Mouse (Mus musculus) fat pad, adult 2 months (tissue): ENCODE results near the gene Gm3239.
"Not testable (repeated sequence)": the region's sequence is repeated elsewhere in the genome, so short reads cannot be mapped to it uniquely, and the experiment has no call there.

ENCODE experiments used
- DNase-seq: peaks from one replicate; pipeline ENCODE4 v3.0.0-alpha.2; 2011; ENCODE audit warnings: low read depth, low spot score; ENCODE audit errors: extremely low read depth

Gm3239 gene

DNA sequence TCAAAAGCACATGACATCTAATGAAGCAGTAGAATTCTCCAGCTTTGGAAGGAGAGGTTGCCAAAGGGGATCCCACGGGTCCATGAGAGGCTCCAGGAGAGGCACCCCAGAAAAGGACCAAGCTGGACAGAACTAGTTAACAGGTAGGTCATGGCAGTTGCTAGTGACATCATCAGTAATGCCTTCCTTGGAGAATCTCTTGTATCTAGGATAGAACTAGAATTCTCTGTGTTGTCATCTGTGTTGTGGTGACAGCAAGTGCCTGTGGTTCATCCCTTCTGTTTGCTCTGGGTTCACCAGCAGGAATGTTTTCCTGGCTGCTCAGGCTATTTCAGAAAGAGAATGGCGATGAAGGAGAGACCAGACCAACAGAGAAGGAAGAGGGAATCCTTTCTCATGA, at the start of gene Gm3239:
TSS of gene Gm3239 (plus strand) at position 301 of the 400 bp plus-strand sequence.
- not testable (repeated sequence) for DNase-seq

DNA sequence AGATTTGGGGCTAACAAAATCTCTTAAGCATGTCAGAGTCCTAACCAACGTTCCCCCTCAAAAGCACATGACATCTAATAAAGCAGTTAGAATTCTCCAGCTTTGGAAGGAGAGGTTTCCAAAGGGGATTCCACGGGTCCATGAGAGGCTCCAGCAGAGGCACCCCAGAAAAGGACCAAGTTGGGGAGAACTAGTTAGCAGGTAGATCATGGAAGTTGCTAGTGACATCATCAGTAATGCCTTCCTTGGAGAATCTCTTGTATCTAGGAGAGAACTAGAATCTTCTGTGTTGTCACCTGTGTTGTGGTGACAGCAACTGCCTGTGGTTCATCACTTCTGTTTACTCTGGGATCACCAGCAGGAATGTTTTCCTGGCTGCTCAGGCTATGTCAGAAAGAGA, 31.9 kb upstream of the Gm3239 start, which contains the start of gene Gm8159:
TSS of gene Gm8159 (plus strand) at position 301 of the 400 bp plus-strand sequence.
- not testable (repeated sequence) for DNase-seq

GRCm38 (mm10) chr14:4649309-4649708, 14.7 kb upstream of the Gm3239 start:
- DNase-seq = not testable (repeated sequence)

DNA sequence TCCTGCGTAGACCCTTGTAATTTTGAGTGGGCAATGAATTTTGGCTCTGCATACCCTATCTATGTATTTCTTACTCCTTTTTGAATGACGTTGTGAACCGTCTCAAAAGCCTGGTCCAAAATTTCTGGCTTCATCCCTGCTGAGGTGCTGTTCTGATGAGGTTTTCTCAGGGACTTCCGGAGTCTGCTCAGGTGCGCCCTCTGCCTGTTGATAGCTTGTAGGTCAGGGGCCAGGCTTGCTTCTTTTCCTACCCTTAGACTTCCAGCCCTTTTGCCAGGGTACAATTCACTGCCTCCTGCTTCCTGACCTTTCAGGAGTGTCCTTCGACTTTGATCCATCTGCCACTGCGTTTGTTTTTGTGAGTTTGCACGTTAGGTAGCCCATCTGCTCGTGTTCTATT, 13.7 kb upstream of the Gm3239 start:
- DNase-seq = not testable (repeated sequence)

- not testable (repeated sequence) for DNase-seq
These were observed 44.9 kb downstream of the Gm3239 start, which contains the start of gene Gm7876 for GRCm38 (mm10) chr14:4708938-4709337. Gene Gm7876, plus strand, starts transcription at chr14:4709238.
